ENCODE assay signal across 8 mouse cellular contexts in the genomic region with DNA sequence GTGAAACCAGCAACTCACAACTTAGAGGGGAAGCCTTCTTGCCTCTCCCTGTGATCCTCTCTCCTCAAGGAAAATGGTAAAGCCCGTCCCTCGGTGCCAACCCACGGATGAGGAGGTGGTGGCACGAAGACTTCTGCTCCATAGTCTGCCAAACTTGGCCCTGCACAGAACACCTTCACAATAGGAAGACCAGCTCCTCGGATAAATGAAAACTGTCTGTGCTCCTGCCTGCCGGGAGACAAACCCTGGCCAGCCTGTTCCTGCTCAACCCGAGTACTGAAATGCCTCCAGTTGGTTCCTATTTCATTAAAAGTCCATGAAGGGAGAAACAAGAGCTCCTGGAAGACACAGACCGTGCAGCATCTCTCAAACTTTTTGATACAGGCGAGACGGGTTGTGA. TPM values are rescaled to one million over a fixed set of nuclear protein-coding genes. Genes with fewer than 3 reads are reported as not detected.
DNase-seq lines count a peak whose midpoint lies in the region; ATAC-seq lines count a peak whose summit lies in the region.

No protein-coding gene starts in this region.

- no peak for ATAC-seq in kidney, embryonic 14.5 days (ENCODE audit: low FRiP score, low TSS enrichment)
- no peak for ATAC-seq in intestine, embryonic 16.5 days
- no peak for ATAC-seq in midbrain, embryonic 16.5 days

- H3K9ac ChIP-seq in kidney, embryonic 14.5 days (ENCODE audit: low read depth, low read length) = peak overlapping the region; percentile 59; the same call in 1 of the 2 replicates
- H3K9ac ChIP-seq in intestine, embryonic 16.5 days (ENCODE audit: low read depth, low read length) = peak overlapping the region; percentile 79; the same call in 1 of the 2 replicates
- peak overlapping the region; percentile 82 for H3K9ac ChIP-seq in midbrain, embryonic 16.5 days (ENCODE audit: low read depth, low read length)

- no peak for DNase-seq in kidney, adult 11 months
- DNase-seq in forebrain, embryonic 10.5 days (ENCODE audit: extremely low spot score, low spot score) = no peak
- no peak for DNase-seq in urinary bladder, adult 2 months (ENCODE audit: low spot score)
- DNase-seq in thymus, postnatal 14 days = no peak
- DNase-seq in yolk sac, embryonic 10.5 days (ENCODE audit: low spot score) = no peak

- H3K4me1 ChIP-seq in kidney, embryonic 14.5 days (ENCODE audit: control insufficient read depth, insufficient read depth, low read length) = peaks cover 11% of the 10 kb centered on the region; the same call in 1 of the 2 replicates
- H3K4me1 ChIP-seq in forebrain, embryonic 10.5 days = peaks cover 23% of the 10 kb centered on the region
- peaks cover 9% of the 10 kb centered on the region for H3K4me1 ChIP-seq in intestine, embryonic 16.5 days (ENCODE audit: control insufficient read depth, insufficient read depth, low read length)
- peaks cover 25% of the 10 kb centered on the region for H3K4me1 ChIP-seq in midbrain, embryonic 16.5 days (ENCODE audit: control insufficient read depth, insufficient read depth, low read length)

- H3K36me3 ChIP-seq in kidney, embryonic 14.5 days (ENCODE audit: control insufficient read depth, insufficient read depth, low read length) = no peaks in the 10 kb centered on the region
- no peaks in the 10 kb centered on the region for H3K36me3 ChIP-seq in forebrain, embryonic 10.5 days (replicated peaks)
- no peaks in the 10 kb centered on the region for H3K36me3 ChIP-seq in intestine, embryonic 16.5 days (ENCODE audit: control insufficient read depth, insufficient read depth, low read length)
- no peaks in the 10 kb centered on the region for H3K36me3 ChIP-seq in midbrain, embryonic 16.5 days (ENCODE audit: control insufficient read depth, insufficient read depth, low read length)

- peak overlapping the region; percentile 58 for H3K4me3 ChIP-seq in kidney, embryonic 14.5 days (ENCODE audit: low read length)
- peak overlapping the region; percentile 64 for H3K4me3 ChIP-seq in forebrain, embryonic 10.5 days
- H3K4me3 ChIP-seq in intestine, embryonic 16.5 days (ENCODE audit: low read length) = peak overlapping the region; percentile 63; the same call in 1 of the 2 replicates
- peak overlapping the region; percentile 63 for H3K4me3 ChIP-seq in midbrain, embryonic 16.5 days (ENCODE audit: low read depth, low read length)

- H3K9me3 ChIP-seq in kidney, embryonic 14.5 days (ENCODE audit: control insufficient read depth, low read length) = no peaks in the 10 kb centered on the region
- no peaks in the 10 kb centered on the region for H3K9me3 ChIP-seq in forebrain, embryonic 10.5 days
- no peaks in the 10 kb centered on the region for H3K9me3 ChIP-seq in intestine, embryonic 16.5 days (ENCODE audit: control insufficient read depth, low read length)
- no peaks in the 10 kb centered on the region for H3K9me3 ChIP-seq in midbrain, embryonic 16.5 days (replicated peaks; ENCODE audit: control insufficient read depth, low read length, poor library complexity, severe bottlenecking)

- H3K27ac ChIP-seq in kidney, embryonic 14.5 days (ENCODE audit: low read depth, low read length) = no peak overlapping the region
- H3K27ac ChIP-seq in forebrain, embryonic 10.5 days = peak overlapping the region; percentile 83; the same call in 1 of the 2 replicates
- H3K27ac ChIP-seq in intestine, embryonic 16.5 days (ENCODE audit: low read length) = no peak overlapping the region
- peak overlapping the region; percentile 96 for H3K27ac ChIP-seq in midbrain, embryonic 16.5 days (ENCODE audit: low read length)

- H3K4me2 ChIP-seq in kidney, embryonic 14.5 days (replicated peaks; ENCODE audit: low read depth, low read length) = peak overlapping the region; percentile 82
- H3K4me2 ChIP-seq in intestine, embryonic 16.5 days (ENCODE audit: low read depth, low read length) = peak overlapping the region; percentile 91
- H3K4me2 ChIP-seq in midbrain, embryonic 16.5 days (ENCODE audit: low read length) = peak overlapping the region; percentile 86

- no peaks in the 10 kb centered on the region for H3K27me3 ChIP-seq in kidney, embryonic 14.5 days (ENCODE audit: control insufficient read depth, insufficient read depth, low read length)
- H3K27me3 ChIP-seq in forebrain, embryonic 10.5 days (ENCODE audit: poor library complexity, severe bottlenecking) = peaks cover 8% of the 10 kb centered on the region
- H3K27me3 ChIP-seq in intestine, embryonic 16.5 days (replicated peaks; ENCODE audit: control insufficient read depth, insufficient read depth, low read length) = no peaks in the 10 kb centered on the region
- H3K27me3 ChIP-seq in midbrain, embryonic 16.5 days (ENCODE audit: control insufficient read depth, insufficient read depth, low read depth, low read length) = no peaks in the 10 kb centered on the region

- WGBS in kidney, embryonic 14.5 days = 64% methylated on average over 10 of the region's 10 CpGs
- WGBS in forebrain, embryonic 10.5 days = 78% methylated on average over 10 of the region's 10 CpGs
- WGBS in intestine, embryonic 16.5 days = 59% methylated on average over 10 of the region's 10 CpGs
- 60% methylated on average over 10 of the region's 10 CpGs for WGBS in midbrain, embryonic 16.5 days

RNA-seq across cellular contexts. Expression of gene Klhl3, which starts 1.2 kb away (rescaled TPM):
- 4.1 and 6.0 TPM in 2 replicates for polyA plus RNA-seq in kidney, embryonic 14.5 days (2014; fragmentation: Nextera tagmentation; extraction: Ambion mirVana)
- 2.0 and 2.1 TPM in 2 replicates for polyA plus RNA-seq in forebrain, embryonic 10.5 days (2016; fragmentation: Nextera tagmentation; extraction: Ambion mirVana)
- polyA plus RNA-seq in intestine, embryonic 16.5 days (2015; fragmentation: Nextera tagmentation; extraction: Ambion mirVana) = 1.9 and 2.4 TPM in 2 replicates
- polyA plus RNA-seq in midbrain, embryonic 16.5 days (2015; fragmentation: Nextera tagmentation; extraction: Ambion mirVana) = 13.9 and 15.0 TPM in 2 replicates
- polyA plus RNA-seq in urinary bladder, adult 2 months (2012; rRNA removed) = 1.6 and 2.1 TPM in 2 replicates

RNA-seq across cellular contexts. Expression of gene Hnrnpa0, which starts 16.2 kb away (rescaled TPM):
- 55.5 and 103 TPM in 2 replicates for polyA plus RNA-seq in kidney, embryonic 14.5 days (2014; fragmentation: Nextera tagmentation; extraction: Ambion mirVana)
- 44.5 and 49.3 TPM in 2 replicates for polyA plus RNA-seq in forebrain, embryonic 10.5 days (2016; fragmentation: Nextera tagmentation; extraction: Ambion mirVana)
- 20.0 and 20.9 TPM in 2 replicates for polyA plus RNA-seq in intestine, embryonic 16.5 days (2015; fragmentation: Nextera tagmentation; extraction: Ambion mirVana)
- 42.9 and 46.5 TPM in 2 replicates for polyA plus RNA-seq in midbrain, embryonic 16.5 days (2015; fragmentation: Nextera tagmentation; extraction: Ambion mirVana)
- polyA plus RNA-seq in urinary bladder, adult 2 months (2012; rRNA removed) = 77.7 and 79.7 TPM in 2 replicates

RNA-seq across cellular contexts. Expression of gene Idnk, which starts 45.3 kb away (rescaled TPM):
- 33.4 and 41.8 TPM in 2 replicates for polyA plus RNA-seq in kidney, embryonic 14.5 days (2014; fragmentation: Nextera tagmentation; extraction: Ambion mirVana)
- polyA plus RNA-seq in forebrain, embryonic 10.5 days (2016; fragmentation: Nextera tagmentation; extraction: Ambion mirVana) = 47.0 and 47.1 TPM in 2 replicates
- 53.8 and 54.1 TPM in 2 replicates for polyA plus RNA-seq in intestine, embryonic 16.5 days (2015; fragmentation: Nextera tagmentation; extraction: Ambion mirVana)
- polyA plus RNA-seq in midbrain, embryonic 16.5 days (2015; fragmentation: Nextera tagmentation; extraction: Ambion mirVana) = 54.3 and 60.7 TPM in 2 replicates
- 35.3 and 38.1 TPM in 2 replicates for polyA plus RNA-seq in urinary bladder, adult 2 months (2012; rRNA removed)

Comparison
In these comparisons a context has a peak if more than half of its experiments do, and no peak if none do; other contexts are left out.
1. H3K27ac ChIP-seq: peak in forebrain, embryonic 10.5 days (single experiment) and midbrain, embryonic 16.5 days (single experiment); none in kidney, embryonic 14.5 days (single experiment) and intestine, embryonic 16.5 days (single experiment).
2. Peak in every context shown above with its lines, with median percentiles within 50 percentile points of each other: H3K4me2 ChIP-seq, H3K4me3 ChIP-seq and H3K9ac ChIP-seq.